Mouse (Mus musculus): ENCODE measurements around the gene Prelp.

Gene Prelp

DNA sequence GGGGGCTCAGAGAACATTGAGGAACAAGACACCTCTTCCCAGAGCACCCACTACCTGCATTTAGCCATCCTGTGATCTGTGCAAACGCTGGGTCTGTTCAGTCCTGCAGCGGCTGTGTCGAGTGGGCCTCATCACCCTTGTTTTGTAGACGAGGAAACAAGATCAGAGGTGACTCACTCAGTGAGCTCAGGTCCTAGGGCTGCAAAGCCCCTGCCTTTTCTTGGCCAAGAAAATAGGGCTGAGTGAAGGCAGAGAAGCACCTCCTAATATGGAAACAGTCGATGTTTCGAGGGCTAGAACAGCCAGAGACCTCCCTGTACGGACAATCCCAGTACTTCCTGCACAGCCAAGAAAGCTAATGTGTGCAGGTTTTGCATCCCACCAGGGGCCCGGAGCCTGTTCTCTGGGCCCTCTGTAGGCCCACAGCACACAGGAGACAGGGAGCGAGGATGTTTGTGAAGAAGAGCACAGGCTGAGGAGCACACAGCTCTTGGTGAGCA is 22.1 kb downstream of the Prelp start:
- no peak for DNase-seq (ENCODE audit: low spot score in 2 of 2)

- DNase-seq (ENCODE audit: low spot score in 2 of 2) = no peak
Observed at GRCm38 (mm10) chr1:133897293-133897692, 23.9 kb downstream of the Prelp start.

DNA sequence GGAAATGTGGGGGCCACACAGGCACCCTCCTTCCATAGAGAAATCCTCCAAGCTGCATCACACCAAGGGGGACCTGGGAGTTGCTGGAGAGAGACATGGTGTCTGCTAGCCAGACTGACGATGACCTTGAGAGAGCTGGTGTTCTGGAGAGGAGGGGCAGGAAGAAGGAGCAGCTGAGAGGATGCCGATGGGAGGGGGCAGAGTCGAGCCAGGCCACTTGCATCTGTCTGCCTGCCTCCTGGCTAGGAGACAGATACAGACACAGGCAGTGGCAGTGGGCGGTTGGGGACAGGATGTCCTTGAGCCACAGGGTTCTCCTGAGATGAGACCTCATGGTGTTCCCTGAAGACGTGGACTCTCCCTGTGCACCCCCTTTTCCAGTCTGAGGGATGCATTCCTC is 29.7 kb downstream of the Prelp start:
- DNase-seq (ENCODE audit: low spot score in 2 of 2) = no peak

DNA sequence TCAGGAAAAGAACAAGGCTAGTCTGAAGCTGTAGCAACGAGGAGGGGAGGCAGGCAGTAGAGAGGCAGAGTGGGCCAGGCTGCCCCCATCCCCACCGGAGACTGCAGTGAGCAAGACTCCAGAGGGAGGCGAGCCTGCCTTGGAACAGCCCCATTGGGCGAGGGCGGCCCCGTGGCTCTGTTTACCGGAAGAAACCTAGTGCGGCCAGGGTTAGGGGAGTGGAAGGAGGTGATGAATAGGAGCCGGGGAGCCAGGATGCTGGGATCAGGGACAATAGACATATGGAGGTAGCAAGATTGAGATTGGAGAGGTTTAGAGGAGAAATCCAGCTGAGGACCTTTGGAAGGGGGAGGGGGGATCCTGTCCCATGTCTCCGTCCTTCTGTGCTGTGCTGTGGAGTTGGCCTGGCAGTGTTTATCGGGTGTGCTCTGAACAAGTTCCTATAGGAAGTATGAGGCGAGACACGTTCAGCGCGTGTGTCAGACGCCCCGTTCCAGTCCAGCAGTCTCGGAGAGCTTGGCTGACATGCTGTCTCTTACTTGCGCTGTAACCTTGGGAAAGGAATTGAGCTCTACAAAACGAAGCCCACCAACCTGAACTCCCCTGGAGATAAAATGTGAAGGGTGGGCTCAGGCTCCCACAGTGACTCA is 31.1 kb downstream of the Prelp start:
- no peak for DNase-seq (ENCODE audit: low spot score in 2 of 2)

GRCm38 (mm10) chr1:133887538-133888250 is 33.5 kb downstream of the Prelp start:
- no peak for DNase-seq (ENCODE audit: low spot score in 2 of 2)

GRCm38 (mm10) chr1:133887044-133887443 is 34.2 kb downstream of the Prelp start:
- no peak for DNase-seq (ENCODE audit: low spot score in 2 of 2)

- DNase-seq (ENCODE audit: low spot score in 2 of 2) = no peak
Observed at GRCm38 (mm10) chr1:133886431-133886830, 34.8 kb downstream of the Prelp start.

DNA sequence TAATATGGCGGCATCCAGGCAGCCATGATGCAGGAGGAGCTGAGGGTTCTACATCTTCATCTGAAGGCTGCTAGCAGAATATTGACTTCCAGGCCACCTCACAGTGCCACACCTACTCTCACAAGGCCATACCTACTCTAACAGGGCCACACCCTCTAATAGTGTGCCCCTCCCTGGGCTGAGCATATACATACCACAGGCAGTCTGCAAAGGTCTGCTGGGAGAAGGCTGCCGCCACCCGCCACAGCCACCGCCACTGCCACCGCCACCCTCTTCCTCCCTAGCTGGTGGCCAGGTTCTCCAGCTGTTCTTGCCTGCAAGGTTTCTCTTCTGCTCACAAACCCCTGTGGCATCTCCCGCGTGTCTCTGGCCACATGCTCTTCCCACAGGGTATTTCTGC is 35.4 kb downstream of the Prelp start:
- no peak for DNase-seq (ENCODE audit: low spot score in 2 of 2)

DNA sequence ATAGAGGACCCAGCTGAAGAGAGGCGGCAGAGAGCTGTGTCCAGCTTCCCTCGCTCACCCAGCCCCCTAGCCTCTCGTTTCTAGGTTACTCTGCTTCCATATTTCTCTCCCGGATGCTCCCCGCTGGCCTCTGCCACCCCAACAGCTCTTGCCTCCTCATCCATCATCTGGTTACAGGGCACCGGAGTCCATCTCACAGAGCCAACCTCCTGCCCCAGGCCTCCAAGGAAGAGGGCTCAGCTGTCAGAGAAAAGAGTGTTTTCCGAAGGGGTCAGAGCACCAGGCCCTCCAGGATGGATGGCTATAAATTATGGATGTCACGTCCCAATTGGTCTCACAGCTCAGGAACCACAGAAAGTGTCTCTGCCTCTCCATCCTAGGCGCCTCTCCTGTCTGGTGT is 36.5 kb downstream of the Prelp start:
- no peak for DNase-seq (ENCODE audit: low spot score in 2 of 2)

- DNase-seq (ENCODE audit: low spot score in 2 of 2) = no peak
Observed at GRCm38 (mm10) chr1:133884090-133884489, 37.1 kb downstream of the Prelp start.

GRCm38 (mm10) chr1:133882283-133883217 is 38.7 kb downstream of the Prelp start:
- DNase-seq (ENCODE audit: low spot score in 2 of 2) = no peak

DNA sequence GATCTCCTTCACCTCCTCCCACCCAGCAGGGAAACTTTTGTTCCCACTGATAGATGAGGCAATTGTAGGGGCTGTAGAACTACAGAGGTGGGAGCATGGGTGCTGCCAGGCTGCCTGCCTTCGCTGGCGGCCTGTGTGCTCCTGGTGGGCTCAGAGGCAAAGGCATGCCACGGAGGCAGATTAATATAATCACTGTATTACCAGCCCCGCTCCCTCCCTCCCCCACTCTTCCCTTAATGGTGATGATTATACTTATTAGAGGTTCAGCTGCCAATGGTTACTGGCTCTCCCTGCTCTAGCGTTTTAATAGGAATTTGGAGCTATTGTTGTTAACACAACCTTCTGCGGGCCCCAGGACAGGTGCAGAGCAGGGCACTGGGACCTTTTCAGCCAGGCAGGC is 39.4 kb downstream of the Prelp start:
- DNase-seq (ENCODE audit: low spot score in 2 of 2) = no peak

DNA sequence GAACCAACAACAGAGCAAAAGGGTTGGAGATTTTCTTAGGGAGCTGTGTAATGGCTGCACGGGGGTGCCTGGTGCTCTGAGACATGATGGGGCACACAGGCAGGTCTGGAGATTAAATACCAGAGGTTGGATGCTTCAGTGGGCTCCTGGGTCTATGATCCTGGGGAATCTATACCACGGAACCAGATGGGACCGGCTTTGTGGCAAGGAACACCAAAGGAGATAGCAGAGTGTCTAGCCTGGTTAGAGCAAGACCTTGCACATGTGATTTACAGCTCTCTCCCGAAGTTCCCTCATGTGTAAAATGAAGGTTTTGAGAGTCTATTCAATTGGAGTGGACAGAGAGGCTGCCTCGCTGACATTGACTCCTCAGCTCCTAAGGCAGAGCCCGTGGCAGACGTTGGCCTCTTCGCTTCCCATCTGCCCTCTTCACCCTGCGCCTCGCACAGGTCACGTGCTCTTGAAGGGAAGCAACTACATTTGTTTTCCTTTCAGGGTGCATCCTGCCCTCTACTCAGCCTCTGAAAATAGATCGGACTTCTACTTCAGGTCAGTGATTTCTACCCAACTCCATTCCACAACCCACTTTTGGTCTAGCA is 42.3 kb downstream of the Prelp start:
- DNase-seq (ENCODE audit: low spot score in 2 of 2) = no peak

- DNase-seq (ENCODE audit: low spot score in 2 of 2) = no peak
Observed at GRCm38 (mm10) chr1:133876936-133877335, 44.3 kb downstream of the Prelp start.

- DNase-seq (ENCODE audit: low spot score in 2 of 2) = no peak
Observed at GRCm38 (mm10) chr1:133873086-133873813, 48.0 kb downstream of the Prelp start.

- DNase-seq (ENCODE audit: low spot score in 2 of 2) = no peak
Observed at GRCm38 (mm10) chr1:133871241-133871640, 50.0 kb downstream of the Prelp start.

DNA sequence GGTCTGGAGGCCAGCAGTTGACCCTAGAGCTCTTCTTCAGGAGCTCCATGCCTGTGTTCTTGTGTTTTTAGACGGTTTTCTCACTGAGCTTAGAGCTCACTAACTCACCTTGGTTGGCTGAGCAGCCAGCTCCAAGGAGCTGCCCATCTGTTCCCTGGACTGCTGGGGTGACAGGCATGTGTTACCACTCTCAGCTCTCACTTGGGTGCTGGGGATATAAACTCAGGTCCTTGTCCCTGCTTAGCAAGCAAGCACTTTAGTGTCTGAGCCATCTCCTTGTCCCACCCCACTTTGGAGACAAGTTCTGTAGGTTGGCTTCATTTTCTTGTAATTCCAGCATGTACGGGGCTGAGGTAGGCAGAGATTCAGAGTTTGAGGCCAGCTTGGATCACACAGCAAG is 52.0 kb downstream of the Prelp start:
- DNase-seq (ENCODE audit: low spot score in 2 of 2) = no peak

DNA sequence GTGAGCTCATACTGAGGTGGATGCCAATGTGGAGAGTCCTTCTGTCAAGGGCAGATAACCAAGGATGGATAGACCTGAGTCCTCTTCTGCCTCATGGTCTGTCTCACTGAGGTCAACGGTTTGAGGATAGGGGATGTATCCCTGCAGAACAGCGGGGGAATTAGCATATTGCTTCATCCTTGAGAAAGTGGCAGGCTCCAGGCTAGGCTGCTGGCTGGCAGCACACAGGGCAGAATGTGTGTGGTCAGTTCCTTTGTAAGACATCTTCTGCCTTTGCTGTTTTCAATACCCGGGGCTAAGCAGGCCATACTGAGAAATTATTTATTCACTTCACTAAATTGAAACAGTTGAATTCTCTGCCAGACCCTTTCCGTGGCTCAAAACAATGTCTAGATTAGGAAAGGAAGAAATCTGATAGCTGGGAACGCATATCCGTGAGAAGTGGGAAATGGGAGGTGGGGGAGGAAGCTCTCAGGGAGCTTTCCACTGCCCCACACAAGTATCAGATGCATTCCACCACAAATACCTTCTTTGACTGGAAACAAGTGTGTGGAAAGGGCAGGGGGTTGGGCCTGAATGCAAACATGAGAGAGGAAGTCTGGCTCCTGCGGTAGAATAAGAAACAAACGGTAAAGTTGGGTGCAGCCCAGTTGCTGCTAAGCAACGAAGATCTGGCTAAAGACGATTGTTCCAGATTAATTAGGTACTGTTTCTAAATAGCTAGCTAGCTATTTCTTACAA is 57.8 kb downstream of the Prelp start:
- DNase-seq (ENCODE audit: low spot score in 2 of 2) = no peak

DNA sequence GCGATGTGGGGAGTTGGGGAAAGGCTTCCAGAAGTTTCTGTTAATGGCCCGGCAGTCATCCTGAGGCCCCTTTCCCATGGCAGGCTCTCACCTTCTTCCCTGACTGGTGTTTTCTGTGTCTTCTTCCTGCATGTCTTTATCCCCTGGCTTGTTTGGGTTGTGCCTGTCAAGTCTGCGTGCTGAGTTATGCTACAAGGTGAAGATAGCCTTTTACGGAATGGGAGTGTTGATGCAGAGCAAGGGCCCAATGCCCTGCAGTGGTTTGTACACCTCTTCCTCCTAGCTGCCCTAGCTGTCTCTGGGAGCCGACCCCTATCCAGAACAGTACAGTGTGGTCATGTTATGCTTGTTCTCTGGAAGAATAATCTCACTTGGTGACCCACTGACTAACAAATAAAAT is 60.2 kb downstream of the Prelp start:
- DNase-seq (ENCODE audit: low spot score in 2 of 2) = no peak

Measured in spleen, postnatal 14 days (tissue).